Mouse (Mus musculus): ENCODE data around the gene Fam222a.

The Fam222a gene

GRCm38 (mm10) chr5:114581486-114581885, 13.7 kb downstream of the Fam222a start:
- in situ Hi-C loops (cut with MboI; ENCODE audit: low sequenced_read_pairs) = no loop called here

GRCm38 (mm10) chr5:114583046-114583445, 15.2 kb downstream of the Fam222a start:
- in situ Hi-C loops (cut with MboI; ENCODE audit: low sequenced_read_pairs) = no loop called here

- in situ Hi-C loops (cut with MboI; ENCODE audit: low sequenced_read_pairs) = no loop called here
Measured at GRCm38 (mm10) chr5:114583490-114584175, 15.8 kb downstream of the Fam222a start.

GRCm38 (mm10) chr5:114584293-114585104, 16.7 kb downstream of the Fam222a start:
- in situ Hi-C loops (cut with MboI; ENCODE audit: low sequenced_read_pairs) = no loop called here

GRCm38 (mm10) chr5:114585682-114586081, 17.9 kb downstream of the Fam222a start:
- in situ Hi-C loops (cut with MboI; ENCODE audit: low sequenced_read_pairs) = no loop called here

GRCm38 (mm10) chr5:114587908-114588307, 20.1 kb downstream of the Fam222a start:
- in situ Hi-C loops (cut with MboI; ENCODE audit: low sequenced_read_pairs) = no loop called here

GRCm38 (mm10) chr5:114588416-114588815, 20.6 kb downstream of the Fam222a start:
- in situ Hi-C loops (cut with MboI; ENCODE audit: low sequenced_read_pairs) = no loop called here

- in situ Hi-C loops (cut with MboI; ENCODE audit: low sequenced_read_pairs) = no loop called here
Measured at GRCm38 (mm10) chr5:114589026-114589425, 21.2 kb downstream of the Fam222a start.

- in situ Hi-C loops (cut with MboI; ENCODE audit: low sequenced_read_pairs) = no loop called here
Measured at GRCm38 (mm10) chr5:114589454-114589853, 21.6 kb downstream of the Fam222a start.

- in situ Hi-C loops (cut with MboI; ENCODE audit: low sequenced_read_pairs) = no loop called here
Measured at GRCm38 (mm10) chr5:114590043-114590913, 22.5 kb downstream of the Fam222a start.

- in situ Hi-C loops (cut with MboI; ENCODE audit: low sequenced_read_pairs) = no loop called here
Measured at GRCm38 (mm10) chr5:114591151-114591561, 23.3 kb downstream of the Fam222a start.

- in situ Hi-C loops (cut with MboI; ENCODE audit: low sequenced_read_pairs) = no loop called here
Measured at GRCm38 (mm10) chr5:114592463-114593160, 24.8 kb downstream of the Fam222a start.

- in situ Hi-C loops (cut with MboI; ENCODE audit: low sequenced_read_pairs) = no loop called here
Measured at GRCm38 (mm10) chr5:114593161-114593821, 25.5 kb downstream of the Fam222a start.

- in situ Hi-C loops (cut with MboI; ENCODE audit: low sequenced_read_pairs) = no loop called here
Measured at GRCm38 (mm10) chr5:114593949-114594348, 26.1 kb downstream of the Fam222a start.

GRCm38 (mm10) chr5:114594741-114595241, 27.0 kb downstream of the Fam222a start:
- in situ Hi-C loops (cut with MboI; ENCODE audit: low sequenced_read_pairs) = no loop called here

GRCm38 (mm10) chr5:114596604-114597003, 28.8 kb downstream of the Fam222a start:
- in situ Hi-C loops (cut with MboI; ENCODE audit: low sequenced_read_pairs) = no loop called here

- in situ Hi-C loops (cut with MboI; ENCODE audit: low sequenced_read_pairs) = no loop called here
Measured at GRCm38 (mm10) chr5:114597222-114597621, 29.4 kb downstream of the Fam222a start.

GRCm38 (mm10) chr5:114597652-114598051, 29.8 kb downstream of the Fam222a start:
- in situ Hi-C loops (cut with MboI; ENCODE audit: low sequenced_read_pairs) = no loop called here

GRCm38 (mm10) chr5:114602012-114602411, 34.2 kb downstream of the Fam222a start:
- in situ Hi-C loops (cut with MboI; ENCODE audit: low sequenced_read_pairs) = no loop called here

GRCm38 (mm10) chr5:114603975-114604374, 36.2 kb downstream of the Fam222a start:
- in situ Hi-C loops (cut with MboI; ENCODE audit: low sequenced_read_pairs) = no loop called here
